Mouse (Mus musculus) MEL (cell line): ENCODE measurements around the gene Gdap1l1. TPM values are rescaled to one million over a fixed set of nuclear protein-coding genes. Genes with fewer than 3 reads are reported as not detected.
"Not testable (repeated sequence)": the region's sequence is repeated elsewhere in the genome, so short reads cannot be mapped to it uniquely, and the experiment has no call there.

Source experiments
- DNase-seq: peaks from one replicate; pipeline ENCODE4 v3.0.0; 2011; ENCODE audit warnings: low read depth, low spot score
- H3K27ac ChIP-seq: 2 replicates; pipeline ENCODE4 v1.5.1; 2012; ENCODE audit warnings: low read depth, mild to moderate bottlenecking, control low read depth, low read length, moderate library complexity; ENCODE audit not compliant: control insufficient read depth
- H3K27me3 ChIP-seq, 2 experiments: fragments of 150-350 bp in 1 of 2; sonication (generic) in 1 of 2; 2 replicates each; pipeline ENCODE4 v1.6.1; 2012; ENCODE audit warnings: low read length in 2 of 2, mild to moderate bottlenecking in 2 of 2, improper control_type of control experiment in 1 of 2, moderate library complexity in 1 of 2; ENCODE audit not compliant: insufficient read depth in 2 of 2, control insufficient read depth in 1 of 2
- H3K36me3 ChIP-seq, 2 experiments: 2 replicates each; pipeline ENCODE4 v1.6.1; 2012 to 2014; ENCODE audit warnings: low read length in 2 of 2, improper control_type of control experiment in 1 of 2, inconsistent platforms in 1 of 2, mild to moderate bottlenecking in 1 of 2; ENCODE audit not compliant: insufficient read depth in 2 of 2, control insufficient read depth in 1 of 2
- H3K4me1 ChIP-seq, 2 experiments: fragments of 150-350 bp in 1 of 2; sonication (generic) in 1 of 2; 2 replicates each; pipeline ENCODE4 v1.6.1; 2012; ENCODE audit warnings: low read length in 2 of 2, improper control_type of control experiment in 1 of 2, mild to moderate bottlenecking in 1 of 2; ENCODE audit not compliant: insufficient read depth in 2 of 2, control insufficient read depth in 1 of 2
- H3K4me3 ChIP-seq, 2 experiments: fragments of 150-350 bp in 1 of 2; sonication (generic) in 1 of 2; 2 replicates each; pipeline ENCODE4 v1.5.1; 2012; ENCODE audit warnings: low read depth in 2 of 2, low read length in 2 of 2, mild to moderate bottlenecking in 2 of 2, moderate library complexity in 2 of 2, control low read depth in 1 of 2, improper control_type of control experiment in 1 of 2; ENCODE audit not compliant: control insufficient read depth in 1 of 2, insufficient read depth in 1 of 2
- H3K79me2 ChIP-seq: 2 replicates; pipeline ENCODE4 v1.6.1; 2012; ENCODE audit warnings: mild to moderate bottlenecking, low read length, moderate library complexity; ENCODE audit not compliant: control insufficient read depth, poor library complexity, insufficient read depth
- H3K9ac ChIP-seq: 2 replicates; pipeline ENCODE4 v1.6.1; 2012; ENCODE audit warnings: low read depth, mild to moderate bottlenecking, control low read depth, low read length, moderate library complexity; ENCODE audit not compliant: control insufficient read depth, poor library complexity, severe bottlenecking
- H3K9me3 ChIP-seq: fragments of 150-350 bp; sonication (generic); replicated peaks from 2 replicates; pipeline ENCODE4 v1.6.1; 2012; ENCODE audit warnings: mild to moderate bottlenecking, low read length, improper control_type of control experiment, moderate library complexity; ENCODE audit not compliant: insufficient read depth
- EP300 ChIP-seq, 2 experiments: IDR thresholded peaks; 2 replicates each; pipeline ENCODE4 v1.6.1; 2011; ENCODE audit warnings: improper control_type of control experiment in 2 of 2, low read length in 2 of 2, low read depth in 1 of 2, mild to moderate bottlenecking in 1 of 2
- GATA1 ChIP-seq: IDR thresholded peaks from 2 replicates; pipeline ENCODE4 v1.6.1; 2011; ENCODE audit warnings: low read depth, low read length, improper control_type of control experiment
- MAZ ChIP-seq: IDR thresholded peaks from 2 replicates; pipeline ENCODE4 v1.6.1; 2012; ENCODE audit warnings: low read depth, mild to moderate bottlenecking, inconsistent platforms, low read length, improper control_type of control experiment
- MEF2A ChIP-seq: IDR thresholded peaks from 2 replicates; pipeline ENCODE4 v1.6.1; 2014; ENCODE audit warnings: low read depth, mild to moderate bottlenecking, inconsistent platforms, low read length, improper control_type of control experiment; ENCODE audit not compliant: poor library complexity, insufficient replicate concordance, severe bottlenecking; ENCODE audit errors: extremely low read depth
- MXI1 ChIP-seq: IDR thresholded peaks from 2 replicates; pipeline ENCODE4 v1.6.1; 2011; ENCODE audit warnings: mild to moderate bottlenecking, low read depth, low read length, improper control_type of control experiment
- MYC ChIP-seq: IDR thresholded peaks from 2 replicates; pipeline ENCODE4 v1.6.1; 2011; ENCODE audit warnings: low read depth, mild to moderate bottlenecking, low read length, improper control_type of control experiment, moderate library complexity
- NELFE ChIP-seq: IDR thresholded peaks from 2 replicates; pipeline ENCODE4 v1.6.1; 2011; ENCODE audit warnings: low read depth, low read length, improper control_type of control experiment
- SIN3A ChIP-seq: IDR thresholded peaks from 2 replicates; pipeline ENCODE4 v1.6.1; 2012; ENCODE audit warnings: low read length, improper control_type of control experiment, inconsistent platforms
- SMC3 ChIP-seq: IDR thresholded peaks from 2 replicates; pipeline ENCODE4 v1.6.1; 2011; ENCODE audit warnings: low read depth, low read length, improper control_type of control experiment
- TAL1 ChIP-seq: IDR thresholded peaks from 2 replicates; pipeline ENCODE4 v1.6.1; 2012; ENCODE audit warnings: mild to moderate bottlenecking, inconsistent platforms, low read length, moderate library complexity, mixed read lengths
- TBP ChIP-seq: IDR thresholded peaks from 2 replicates; pipeline ENCODE4 v1.8.0; 2011; ENCODE audit warnings: low read depth, low read length, improper control_type of control experiment
- UBTF ChIP-seq: IDR thresholded peaks from 2 replicates; pipeline ENCODE4 v1.6.1; 2012; ENCODE audit warnings: low read depth, mild to moderate bottlenecking, inconsistent platforms, low read length, improper control_type of control experiment, moderate library complexity, borderline replicate concordance; ENCODE audit not compliant: insufficient read depth
- polyA plus RNA-seq, 2 experiments: library from polyadenylated mRNA; stranded (reverse) in 1 of 2; unstranded in 1 of 2; fragments of >175 nt in 1 of 2; fragments of >200 nt in 1 of 2; gene quantifications; 2 replicates each; pipeline versions ENCODE4 v1.2.1 to v1.2.4; 2012; ENCODE audit warnings: low replicate concordance in 2 of 2, low read depth in 1 of 2; ENCODE audit not compliant: insufficient read length in 2 of 2, insufficient read depth in 1 of 2, missing spikeins in 1 of 2
- total RNA-seq: library from RNA; depleted of rRNA; stranded (reverse); fragments of 300-350 nt; gene quantifications from 2 replicates; pipeline ENCODE4 v1.2.3, GENCODE M21; 2012

Gdap1l1 gene
- total and polyA plus RNA-seq, 3 experiments = not detected

DNA sequence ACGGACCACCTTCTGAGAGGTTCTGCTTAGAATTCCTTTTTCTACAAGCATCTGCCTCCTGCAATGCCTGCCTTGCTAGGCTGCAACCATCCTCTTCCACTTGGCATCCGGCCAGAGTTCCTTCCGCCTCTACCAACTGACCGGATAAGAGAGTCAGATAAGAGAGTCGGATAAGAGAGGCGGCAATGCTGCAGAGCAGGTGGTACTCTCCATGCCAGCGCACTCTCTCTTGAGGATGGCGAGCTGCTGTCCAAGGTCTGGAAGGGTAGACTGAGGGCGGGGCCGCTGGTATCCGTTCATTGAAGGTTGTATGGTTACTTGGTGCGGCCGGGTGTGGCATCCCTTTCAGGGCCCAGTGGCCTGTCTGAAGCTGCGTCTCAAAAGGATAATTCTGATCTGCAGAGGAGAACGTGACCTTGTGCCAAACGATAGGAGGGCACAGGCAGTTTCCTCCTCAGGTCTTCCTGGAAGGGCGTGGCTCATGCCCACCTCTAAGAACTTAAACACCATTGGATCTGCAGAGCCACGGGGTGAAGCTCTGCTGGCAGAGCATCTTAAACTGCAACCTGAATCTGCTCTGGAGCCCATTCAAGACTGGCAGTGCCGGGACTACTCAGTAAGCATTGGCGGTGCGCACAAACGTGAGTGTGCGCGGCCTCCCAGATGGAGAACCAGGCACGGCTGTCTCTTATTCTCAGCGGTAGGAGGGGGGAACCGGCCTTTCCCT is 20.4 kb downstream of the Gdap1l1 start:
- Histone ChIP-seq H3K27ac (no peak overlapping the region), H3K36me3 (peaks cover 0 to 3% of the 10 kb centered on the region in 2 experiments; a peak in 2 of 4 replicates), H3K9me3 (no peaks in the 10 kb centered on the region), H3K4me1 (peaks cover 0 to 17% of the 10 kb centered on the region in 2 experiments; a peak in 2 of 4 replicates), H3K9ac (no peak overlapping the region), H3K27me3 (peaks cover 0 to 2% of the 10 kb centered on the region in 2 experiments; a peak in 2 of 4 replicates), H3K4me3 (peak overlapping the region in 1 of 2 experiments; percentile 17; a peak in 1 of 4 replicates), H3K79me2 (no peaks in the 10 kb centered on the region)
- peak; percentile 70 for DNase-seq
- TF ChIP-seq SIN3A (peak; percentile 72), TAL1 (no peak), EP300 (IDR thresholded peaks at IDR 0.05; ENCODE audit: low read depth in 1 of 2, low read length in 2 of 2) (peak in 1 of 2 experiments; percentile 53; a peak in 3 of 4 replicates), GATA1 (peak; percentile 74), SMC3 (no peak)
- TF ChIP-seq, all 39 proteins: peak for 3

DNA sequence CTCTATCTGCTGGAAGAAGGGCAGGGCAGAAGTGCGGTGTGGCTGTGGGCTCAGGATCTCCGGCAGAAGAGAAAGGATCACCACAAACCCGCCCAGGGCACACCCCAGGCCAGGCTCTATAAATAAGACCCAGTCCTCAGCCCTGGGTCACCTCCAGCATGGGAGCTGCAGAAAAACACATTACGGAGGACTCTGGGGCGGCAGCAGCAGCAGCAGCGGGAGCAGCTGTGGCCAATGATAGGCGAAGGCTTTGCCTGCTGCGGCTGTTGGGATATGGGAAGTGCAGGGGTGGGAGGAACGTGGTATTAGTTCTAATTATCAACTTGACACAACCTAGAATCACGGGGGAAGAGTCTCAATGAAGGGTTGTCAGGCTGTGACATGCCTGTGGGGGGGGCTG is 21.1 kb downstream of the Gdap1l1 start:
- Histone ChIP-seq H3K9me3 (no peaks in the 10 kb centered on the region), H3K4me3 (peak overlapping the region in 1 of 2 experiments; percentile 16; a peak in 1 of 4 replicates), H3K79me2 (no peaks in the 10 kb centered on the region), H3K4me1 (peaks cover 0 to 17% of the 10 kb centered on the region in 2 experiments; a peak in 2 of 4 replicates), H3K9ac (no peak overlapping the region), H3K27ac (no peak overlapping the region), H3K36me3 (peaks cover 0 to 3% of the 10 kb centered on the region in 2 experiments; a peak in 2 of 4 replicates), H3K27me3 (peaks cover 0 to under 1% of the 10 kb centered on the region in 2 experiments; a peak in 2 of 4 replicates)
- peak; percentile 39 for DNase-seq
- TF ChIP-seq MYC (no peak), MEF2A (no peak)

DNA sequence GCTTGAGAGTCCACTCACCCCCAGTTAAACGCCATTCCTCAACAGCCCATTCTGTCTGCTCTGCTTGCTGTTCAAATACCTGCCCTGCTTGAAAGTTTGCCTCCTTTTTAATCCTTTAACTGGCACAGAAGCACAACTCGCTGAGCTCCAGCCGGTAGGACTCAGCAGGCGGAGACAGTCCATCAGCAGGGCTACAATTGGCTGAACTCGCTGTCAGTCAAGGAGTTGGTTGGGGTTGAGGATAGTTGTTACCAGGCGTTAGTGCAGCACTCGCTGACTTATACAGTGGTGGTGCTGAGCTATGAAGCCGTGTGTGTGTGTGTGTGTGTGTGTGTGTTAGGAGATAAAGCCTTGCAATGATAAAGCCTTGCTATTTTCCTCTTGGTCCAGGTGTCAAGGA is 22.3 kb downstream of the Gdap1l1 start:
- H3K9me3 ChIP-seq = no peaks in the 10 kb centered on the region
- TF ChIP-seq UBTF = no peak
- no peak for TF ChIP-seq MAZ
- TF ChIP-seq NELFE = no peak
- TF ChIP-seq TBP = no peak
- no peak for TF ChIP-seq MXI1
- TF ChIP-seq, all 39 proteins: peak for 0
- H3K27me3 ChIP-seq = no peaks in the 10 kb centered on the region; a peak in 1 of 4 replicates
- no peak overlapping the region for H3K9ac ChIP-seq
- DNase-seq = no peak
- peaks cover 0 to 3% of the 10 kb centered on the region in 2 experiments; a peak in 2 of 4 replicates for H3K36me3 ChIP-seq
- no peak overlapping the region for H3K4me3 ChIP-seq
- peaks cover 0 to 17% of the 10 kb centered on the region in 2 experiments; a peak in 2 of 4 replicates for H3K4me1 ChIP-seq
- H3K79me2 ChIP-seq = no peaks in the 10 kb centered on the region
- no peak overlapping the region for H3K27ac ChIP-seq

DNA sequence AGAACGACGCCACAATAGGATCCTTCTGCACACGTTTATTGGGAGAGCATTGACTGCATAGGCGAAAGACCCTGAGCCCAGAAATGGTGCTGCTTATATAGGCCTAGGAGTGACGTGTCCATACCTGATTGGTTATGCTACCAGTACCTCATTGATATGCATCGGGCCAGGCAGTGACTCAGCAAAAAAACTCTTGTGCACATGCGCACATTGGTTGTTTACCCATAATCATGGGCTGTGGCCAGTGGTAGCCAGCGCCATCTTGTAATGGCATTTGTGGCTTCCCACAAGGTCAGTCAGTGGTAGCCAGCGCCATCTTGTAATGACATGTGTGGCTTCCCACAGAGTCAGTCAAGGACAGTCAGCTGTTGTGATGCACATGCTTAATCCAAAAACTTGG is 23.0 kb downstream of the Gdap1l1 start:
- not testable (repeated sequence) for H3K27ac ChIP-seq, H3K79me2 ChIP-seq, H3K36me3 ChIP-seq, H3K27me3 ChIP-seq, H3K9me3 ChIP-seq, H3K4me3 ChIP-seq, H3K9ac ChIP-seq, DNase-seq
- peaks cover 0 to 17% of the 10 kb centered on the region in 2 experiments; a peak in 2 of 4 replicates for H3K4me1 ChIP-seq
